Mouse (Mus musculus): ENCODE measurements around the gene Ch25h.

The Ch25h gene

GRCm38 (mm10) chr19:34474991-34475971, at the start of gene Ch25h:
TSS of gene Ch25h (minus strand) at chr19:34475164.
- DNase-seq, result peak; percentile 69

GRCm38 (mm10) chr19:34524646-34525045, 49.7 kb upstream of the Ch25h start:
- DNase-seq, result no peak

GRCm38 (mm10) chr19:34523106-34523725, 48.3 kb upstream of the Ch25h start:
- DNase-seq, result peak; percentile 33

- DNase-seq, result no peak
These were observed 47.0 kb upstream of the Ch25h start for GRCm38 (mm10) chr19:34521978-34522377.

GRCm38 (mm10) chr19:34521361-34521760, 46.4 kb upstream of the Ch25h start:
- no peak for DNase-seq

GRCm38 (mm10) chr19:34520051-34520450, 45.1 kb upstream of the Ch25h start:
- peak; percentile 27 for DNase-seq

GRCm38 (mm10) chr19:34519646-34520045, 44.7 kb upstream of the Ch25h start:
- no peak for DNase-seq

GRCm38 (mm10) chr19:34518786-34519185, 43.8 kb upstream of the Ch25h start:
- DNase-seq, result peak; percentile 39

GRCm38 (mm10) chr19:34517812-34518594, 43.0 kb upstream of the Ch25h start:
- DNase-seq, result peak; percentile 72

GRCm38 (mm10) chr19:34517197-34517596, 42.2 kb upstream of the Ch25h start:
- no peak for DNase-seq

GRCm38 (mm10) chr19:34516346-34516745, 41.4 kb upstream of the Ch25h start:
- no peak for DNase-seq

- DNase-seq, result no peak
These were observed 40.7 kb upstream of the Ch25h start for GRCm38 (mm10) chr19:34515681-34516080.

- DNase-seq, result peak; percentile 35
These were observed 36.6 kb upstream of the Ch25h start for GRCm38 (mm10) chr19:34511528-34511927.

- peak; percentile 32 for DNase-seq
These were observed 35.8 kb upstream of the Ch25h start for GRCm38 (mm10) chr19:34510717-34511116.

GRCm38 (mm10) chr19:34505161-34505721, 30.3 kb upstream of the Ch25h start:
- no peak for DNase-seq

- DNase-seq, result peak; percentile 83
These were observed 25.8 kb upstream of the Ch25h start for GRCm38 (mm10) chr19:34500763-34501162.

- peak; percentile 67 for DNase-seq
These were observed 21.4 kb upstream of the Ch25h start for GRCm38 (mm10) chr19:34496353-34496752.

GRCm38 (mm10) chr19:34493859-34494258, 18.9 kb upstream of the Ch25h start:
- DNase-seq, result no peak

GRCm38 (mm10) chr19:34483547-34483946, 8.6 kb upstream of the Ch25h start:
- peak; percentile 67 for DNase-seq

- peak; percentile 26 for DNase-seq
These were observed 555 bp downstream of the Ch25h start for GRCm38 (mm10) chr19:34474228-34474990.

GRCm38 (mm10) chr19:34471703-34472102, 3.3 kb downstream of the Ch25h start:
- DNase-seq, result no peak

GRCm38 (mm10) chr19:34468794-34469193, 6.2 kb downstream of the Ch25h start:
- DNase-seq, result no peak

Measured in kidney, postnatal 14 days (tissue).